Mouse (Mus musculus) olfactory bulb, adult 2 months (tissue): Measurements from ENCODE around the gene Hectd4. TPM values are rescaled to one million over a fixed set of nuclear protein-coding genes. Genes with fewer than 3 reads are reported as not detected.
A peak's percentile ranks its signal among the peaks of the same experiment; 100 is the strongest.
"Not testable (repeated sequence)": the region's sequence is repeated elsewhere in the genome, so short reads cannot be mapped to it uniquely, and the experiment has no call there.

ENCODE experiments used
- H3K27ac ChIP-seq: fragments of 200-500 bp; 2 replicates; pipeline ENCODE4 v1.5.1; 2012; ENCODE audit warnings: low read depth, low read length; ENCODE audit not compliant: insufficient read depth
- H3K4me1 ChIP-seq: fragments of 200-500 bp; 2 replicates; pipeline ENCODE4 v1.6.1; 2012; ENCODE audit warnings: low read length; ENCODE audit not compliant: control insufficient read depth, insufficient read depth
- H3K4me3 ChIP-seq: fragments of 200-500 bp; 2 replicates; pipeline ENCODE4 v1.5.1; 2012; ENCODE audit warnings: mild to moderate bottlenecking, low read depth, low read length, moderate library complexity; ENCODE audit not compliant: insufficient read depth
- CTCF ChIP-seq: fragments of 200-500 bp; IDR thresholded peaks from 2 replicates; pipeline ENCODE4 v1.5.1; 2012; ENCODE audit warnings: low read depth, mild to moderate bottlenecking, low read length, moderate library complexity; ENCODE audit not compliant: insufficient read depth
- POLR2A ChIP-seq: fragments of 200-500 bp; IDR thresholded peaks from 2 replicates; pipeline ENCODE4 v1.6.1; 2012; ENCODE audit warnings: mild to moderate bottlenecking, low read depth, low read length, moderate library complexity; ENCODE audit not compliant: insufficient read depth
- WGBS: fragments of 180-500 bp; shearing (Covaris S2); methylation state at CpG from one replicate; pipeline ENCODE4 v1.1.7; 2018; 5-methylcytosine and 5-hydroxymethylcytosine counted together
- polyA plus RNA-seq: library from polyadenylated mRNA; stranded (reverse); fragments of >200 nt; gene quantifications from 2 replicates; pipeline ENCODE4 v1.2.4, GENCODE M21; 2012; ENCODE audit warnings: low replicate concordance; ENCODE audit not compliant: missing spikeins, insufficient read depth, insufficient read length

Hectd4 gene
- polyA plus RNA-seq, 1 experiment, result not detected

- Histone ChIP-seq H3K4me3 (no peak overlapping the region), H3K27ac (no peak overlapping the region), H3K4me1 (peaks cover 5% of the 10 kb centered on the region; the same call in 1 of the 2 replicates)
- WGBS, result 84% methylated on average over 3 of the region's 3 CpGs
- no peak for TF ChIP-seq POLR2A
- TF ChIP-seq CTCF, result no peak
Measured at GRCm38 (mm10) chr5:121374790-121375189, 154.8 kb downstream of the Hectd4 start.

GRCm38 (mm10) chr5:121376972-121377371, 157.0 kb downstream of the Hectd4 start:
- not testable (repeated sequence) for H3K27ac ChIP-seq, H3K4me1 ChIP-seq, H3K4me3 ChIP-seq
- 79% methylated on average over 5 of the region's 5 CpGs for WGBS

- Histone ChIP-seq H3K27ac (no peak overlapping the region), H3K4me1 (peaks cover 10% of the 10 kb centered on the region), H3K4me3 (no peak overlapping the region)
- TF ChIP-seq POLR2A, result no peak
- no peak for TF ChIP-seq CTCF
- 64% methylated on average over 13 of the region's 13 CpGs for WGBS
Measured at GRCm38 (mm10) chr5:121378678-121379256, 158.7 kb downstream of the Hectd4 start.

GRCm38 (mm10) chr5:121380692-121381091, 160.7 kb downstream of the Hectd4 start:
- no peak for TF ChIP-seq CTCF
- no peak for TF ChIP-seq POLR2A
- no peak overlapping the region for H3K4me3 ChIP-seq
- WGBS, result 86% methylated on average over 2 of the region's 2 CpGs
- peaks cover 12% of the 10 kb centered on the region for H3K4me1 ChIP-seq
- H3K27ac ChIP-seq, result no peak overlapping the region

- H3K4me1 ChIP-seq, result peaks cover 18% of the 10 kb centered on the region
- H3K27ac ChIP-seq, result peak overlapping the region; percentile 94
- no peak for TF ChIP-seq CTCF
- no peak for TF ChIP-seq POLR2A
- peak overlapping the region; percentile 77 for H3K4me3 ChIP-seq
- WGBS, result 14% methylated on average over 10 of the region's 10 CpGs
Measured at GRCm38 (mm10) chr5:121383857-121384756, 164.1 kb downstream of the Hectd4 start.

- TF ChIP-seq CTCF (no peak), POLR2A (peak; percentile 37; the same call in 1 of the 2 replicates)
- under 1% methylated on average over 43 of the region's 47 CpGs for WGBS
- H3K4me1 ChIP-seq, result peaks cover 18% of the 10 kb centered on the region
- H3K4me3 ChIP-seq, result peak overlapping the region; percentile 77
- H3K27ac ChIP-seq, result peak overlapping the region; percentile 94
Measured at GRCm38 (mm10) chr5:121384757-121385460, 164.9 kb downstream of the Hectd4 start.

GRCm38 (mm10) chr5:121385461-121386119, 165.6 kb downstream of the Hectd4 start, which contains the start of gene Trafd1:
TSS of gene Trafd1 (minus strand) at chr5:121385632.
- peak within 1 kb of the TSS; percentile 94 for H3K27ac ChIP-seq
- TF ChIP-seq CTCF, result no peak
- TF ChIP-seq POLR2A, result peak; percentile 46; the same call in 1 of the 2 replicates
- peaks cover 18% of the 10 kb centered on the region for H3K4me1 ChIP-seq
- WGBS, result under 1% methylated on average over 34 of the region's 45 CpGs
- peak within 1 kb of the TSS; percentile 77 for H3K4me3 ChIP-seq

- H3K4me3 ChIP-seq, result peak overlapping the region; percentile 77; the same call in 1 of the 2 replicates
- peak overlapping the region; percentile 73 for H3K27ac ChIP-seq
- TF ChIP-seq CTCF, result no peak
- TF ChIP-seq POLR2A, result no peak
- H3K4me1 ChIP-seq, result peaks cover 18% of the 10 kb centered on the region
- WGBS, result 15% methylated on average over 22 of the region's 22 CpGs
Measured at GRCm38 (mm10) chr5:121386120-121386909, 166.3 kb downstream of the Hectd4 start.
